Mouse (Mus musculus) neural tube, embryonic 14.5 days (tissue): ENCODE results near the gene Slc25a34. TPM values are rescaled to one million over a fixed set of nuclear protein-coding genes. Genes with fewer than 3 reads are reported as not detected.

Experiments used
- ATAC-seq: fragments of 200-750 bp; cut with Nextera tagmentation; 2 replicates; pipeline ENCODE4 v1.8.0; 2017; ENCODE audit warnings: low read depth, mild to moderate bottlenecking, moderate TSS enrichment, moderate library complexity
- H3K27ac ChIP-seq: fragments of 300-500 bp; sonication (generic); 2 replicates; pipeline ENCODE4 v1.5.1; 2014; ENCODE audit warnings: low read depth, mild to moderate bottlenecking, control low read depth, low read length, moderate library complexity, mixed read lengths
- H3K27me3 ChIP-seq: fragments of 300-500 bp; sonication (generic); 2 replicates; pipeline ENCODE4 v1.6.1; 2014; ENCODE audit warnings: low read length; ENCODE audit not compliant: control insufficient read depth, insufficient read depth
- H3K36me3 ChIP-seq: fragments of 300-500 bp; sonication (generic); 2 replicates; pipeline ENCODE4 v1.6.1; 2014; ENCODE audit warnings: low read length, mixed read lengths; ENCODE audit not compliant: control insufficient read depth, insufficient read depth
- H3K4me1 ChIP-seq: fragments of 300-500 bp; sonication (generic); 2 replicates; pipeline ENCODE4 v1.6.1; 2014; ENCODE audit warnings: low read length; ENCODE audit not compliant: control insufficient read depth, insufficient read depth
- H3K4me2 ChIP-seq: fragments of 300-500 bp; sonication (generic); 2 replicates; pipeline ENCODE4 v1.6.1; 2014; ENCODE audit warnings: mild to moderate bottlenecking, low read depth, low read length, control low read depth
- H3K4me3 ChIP-seq: fragments of 300-500 bp; sonication (generic); 2 replicates; pipeline ENCODE4 v1.5.1; 2014; ENCODE audit warnings: low read depth, low read length, control low read depth, mixed read lengths
- H3K9ac ChIP-seq: fragments of 300-500 bp; sonication (generic); replicated peaks from 2 replicates; pipeline ENCODE4 v1.6.1; 2014; ENCODE audit warnings: low read depth, mild to moderate bottlenecking, control low read depth, low read length, mixed read lengths
- H3K9me3 ChIP-seq: fragments of 300-500 bp; sonication (generic); 2 replicates; pipeline ENCODE4 v1.6.1; 2016; ENCODE audit warnings: low read length; ENCODE audit not compliant: control insufficient read depth
- WGBS: fragments of 180-500 bp; shearing (Covaris S2); extraction: QIAGEN DNeasy Blood & Tissue Kit; methylation state at CpG from one replicate; pipeline ENCODE4 v1.1.7; 2014; 5-methylcytosine and 5-hydroxymethylcytosine counted together
- polyA plus RNA-seq: library from polyadenylated mRNA; unstranded; fragments of >200 nt; fragmentation: Nextera tagmentation; extraction: Ambion mirVana; gene quantifications from 2 replicates; pipeline ENCODE4 v1.2.1, GENCODE M21; 2014

The Slc25a34 gene
- polyA plus RNA-seq, 1 experiment from 2014 or later = not detected

DNA sequence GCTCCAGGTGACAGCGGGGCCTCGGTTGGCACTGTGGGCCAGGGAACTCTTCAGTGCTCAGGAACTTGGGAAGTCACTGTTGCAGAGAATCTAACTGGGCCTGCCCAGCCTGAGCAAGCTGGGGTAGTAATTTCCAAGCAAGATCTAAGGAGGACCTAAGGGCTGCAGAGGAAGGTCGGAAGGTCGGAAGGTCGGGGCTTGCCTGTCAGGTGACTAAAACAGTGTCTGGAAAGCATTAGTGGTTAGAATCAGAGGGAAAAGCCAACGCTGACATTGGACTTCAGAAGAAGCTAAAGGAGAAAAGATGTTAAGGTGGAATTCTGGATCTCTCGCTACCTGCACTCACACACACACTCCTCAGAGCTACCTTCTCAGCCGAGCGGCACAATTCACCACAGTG lies 12.4 kb upstream of the Slc25a34 start:
- H3K27ac ChIP-seq = no peak overlapping the region
- peaks cover 40% of the 10 kb centered on the region for H3K36me3 ChIP-seq
- H3K27me3 ChIP-seq = no peaks in the 10 kb centered on the region
- WGBS = 91% methylated on average over 9 of the region's 9 CpGs
- H3K4me2 ChIP-seq = no peak overlapping the region
- no peak overlapping the region for H3K9ac ChIP-seq
- no peak overlapping the region for H3K4me3 ChIP-seq
- no peaks in the 10 kb centered on the region for H3K9me3 ChIP-seq
- no peaks in the 10 kb centered on the region for H3K4me1 ChIP-seq
- no peak for ATAC-seq

DNA sequence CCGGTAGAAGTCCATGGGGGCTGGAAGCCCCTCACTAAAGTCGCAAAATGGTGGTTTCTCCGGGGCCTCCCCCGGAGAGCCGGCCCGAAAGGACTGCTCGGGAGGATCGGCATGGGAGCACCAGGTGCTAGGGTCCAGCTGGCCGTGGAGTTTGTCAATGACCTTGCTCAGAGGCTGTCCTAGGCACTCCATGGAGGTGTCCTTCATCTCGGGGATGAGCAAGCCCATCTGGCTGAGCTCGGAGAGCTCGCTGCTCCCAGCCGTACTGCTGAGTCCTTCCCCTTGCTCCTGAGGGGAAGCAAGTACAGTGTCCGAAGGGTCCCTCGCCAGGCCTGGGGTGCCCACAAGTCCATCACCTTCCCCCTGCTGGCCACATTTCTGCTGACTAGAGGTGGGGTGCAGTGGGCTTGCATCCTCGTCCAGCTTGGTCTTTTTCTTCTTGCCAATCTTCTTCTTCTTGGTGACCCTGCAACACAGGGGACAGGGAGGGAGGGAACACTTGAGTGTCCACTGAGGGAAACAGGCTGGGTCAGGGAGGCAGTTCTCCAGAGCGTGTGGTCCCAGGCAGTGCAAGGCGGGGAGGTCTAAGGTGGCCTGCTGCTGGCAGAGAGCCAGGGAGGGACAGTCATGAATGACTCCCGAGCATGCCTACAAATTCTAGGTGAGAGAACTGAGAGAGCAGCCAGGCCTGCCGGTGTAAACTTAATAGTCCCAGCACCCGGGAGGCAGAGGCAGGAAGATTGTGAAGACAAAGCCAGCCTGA lies 8.7 kb upstream of the Slc25a34 start:
- no peak for ATAC-seq
- Histone ChIP-seq H3K4me1 (no peaks in the 10 kb centered on the region), H3K4me2 (no peak overlapping the region), H3K27me3 (no peaks in the 10 kb centered on the region), H3K4me3 (no peak overlapping the region), H3K36me3 (peaks cover 69% of the 10 kb centered on the region), H3K9ac (no peak overlapping the region), H3K27ac (no peak overlapping the region), H3K9me3 (no peaks in the 10 kb centered on the region)
- WGBS = 91% methylated on average over 21 of the region's 21 CpGs

DNA sequence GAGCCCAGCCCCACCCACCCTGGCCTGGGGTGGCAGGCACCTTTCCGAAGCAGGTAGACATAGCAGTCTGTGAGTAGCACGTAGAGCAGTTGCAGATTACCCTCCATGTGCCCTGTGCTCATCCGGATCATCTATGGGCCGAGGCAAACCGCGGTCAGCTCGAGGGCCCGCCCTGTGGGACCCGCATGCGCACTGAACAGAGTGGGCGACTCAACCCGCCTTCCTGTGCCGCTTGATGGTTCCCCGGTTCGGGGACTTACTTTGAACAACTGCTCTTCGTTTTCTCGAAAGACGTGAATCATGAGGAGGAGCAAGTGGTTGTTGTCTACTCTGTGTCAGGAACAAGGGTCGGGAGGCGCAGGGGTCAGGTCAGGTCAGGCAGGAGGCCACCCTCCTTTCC lies 7.6 kb upstream of the Slc25a34 start:
- Histone ChIP-seq H3K27ac (no peak overlapping the region), H3K4me2 (no peak overlapping the region), H3K27me3 (no peaks in the 10 kb centered on the region), H3K9ac (no peak overlapping the region), H3K4me1 (no peaks in the 10 kb centered on the region), H3K36me3 (peaks cover 64% of the 10 kb centered on the region), H3K4me3 (no peak overlapping the region), H3K9me3 (no peaks in the 10 kb centered on the region)
- no peak for ATAC-seq
- 97% methylated on average over 20 of the region's 20 CpGs for WGBS

DNA sequence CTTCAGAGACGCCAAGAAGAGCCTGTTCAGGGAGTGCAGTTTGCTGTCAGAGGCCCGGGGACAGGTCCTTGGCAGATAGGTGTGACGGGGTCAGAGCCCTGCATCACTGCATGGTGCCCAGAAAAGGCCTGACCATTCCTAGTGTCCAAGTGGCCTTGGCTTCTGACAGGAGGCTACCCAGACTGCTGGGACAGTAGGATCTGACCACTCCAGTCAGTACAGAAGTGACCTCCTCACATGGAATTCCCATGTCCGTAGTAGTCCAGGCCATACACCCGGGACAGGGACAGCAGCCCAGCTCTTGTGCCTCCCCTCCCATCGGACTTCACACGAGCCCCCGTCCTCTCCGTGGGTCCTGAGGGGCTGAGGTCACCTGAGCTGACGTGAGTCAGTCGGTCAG lies 6.4 kb upstream of the Slc25a34 start:
- ATAC-seq = no peak
- Histone ChIP-seq H3K9me3 (no peaks in the 10 kb centered on the region), H3K9ac (no peak overlapping the region), H3K4me2 (no peak overlapping the region), H3K27me3 (no peaks in the 10 kb centered on the region), H3K4me3 (no peak overlapping the region), H3K4me1 (no peaks in the 10 kb centered on the region), H3K27ac (no peak overlapping the region), H3K36me3 (peaks cover 66% of the 10 kb centered on the region)
- 97% methylated on average over 11 of the region's 11 CpGs for WGBS

DNA sequence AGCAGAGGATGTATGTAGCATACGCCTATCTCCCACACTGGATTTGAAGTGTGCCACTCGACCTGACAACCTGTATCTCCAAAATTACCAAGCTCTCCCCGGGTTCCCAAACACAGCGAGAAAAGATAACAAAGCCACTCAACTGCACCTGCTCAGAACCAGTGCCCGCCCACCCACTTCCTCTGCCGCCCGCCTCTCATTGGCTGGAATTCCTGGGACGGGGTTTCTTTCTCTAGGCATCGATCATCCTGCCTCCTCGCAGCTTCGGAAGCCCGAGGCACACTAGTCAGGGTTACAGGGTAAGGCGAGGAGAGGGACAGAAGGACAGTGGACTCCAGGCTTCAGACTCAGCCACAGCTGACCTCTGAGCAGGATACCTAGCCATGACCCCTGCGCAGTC lies 5.0 kb upstream of the Slc25a34 start:
- no peak for ATAC-seq
- no peak overlapping the region for H3K9ac ChIP-seq
- no peak overlapping the region for H3K4me3 ChIP-seq
- no peaks in the 10 kb centered on the region for H3K4me1 ChIP-seq
- 80% methylated on average over 14 of the region's 14 CpGs for WGBS
- peaks cover 59% of the 10 kb centered on the region for H3K36me3 ChIP-seq
- no peaks in the 10 kb centered on the region for H3K27me3 ChIP-seq
- H3K9me3 ChIP-seq = no peaks in the 10 kb centered on the region
- H3K27ac ChIP-seq = no peak overlapping the region
- no peak overlapping the region for H3K4me2 ChIP-seq

DNA sequence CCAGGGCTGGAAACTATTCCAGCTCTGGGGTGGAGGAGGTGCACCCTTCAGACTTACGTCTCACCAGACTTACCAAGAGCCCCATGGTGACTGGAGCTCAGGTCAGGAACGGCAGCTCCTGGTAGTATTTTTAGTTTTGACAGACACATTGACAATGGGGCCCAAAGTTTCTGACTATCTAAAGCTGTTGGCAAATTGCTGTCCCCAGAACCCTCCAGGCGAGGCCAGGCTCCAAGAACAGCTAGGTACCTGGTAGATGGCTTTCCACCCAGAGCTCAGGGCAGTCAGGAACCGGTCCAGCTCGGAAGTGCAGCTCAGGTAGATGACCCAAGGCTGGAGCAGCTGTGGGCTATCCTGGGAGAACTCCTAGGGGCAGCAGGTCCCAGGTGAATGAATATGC lies 3.9 kb upstream of the Slc25a34 start:
- peaks cover 56% of the 10 kb centered on the region for H3K36me3 ChIP-seq
- WGBS = 92% methylated on average over 5 of the region's 5 CpGs
- H3K4me1 ChIP-seq = no peaks in the 10 kb centered on the region
- H3K9me3 ChIP-seq = no peaks in the 10 kb centered on the region
- no peak overlapping the region for H3K4me3 ChIP-seq
- no peak overlapping the region for H3K27ac ChIP-seq
- H3K4me2 ChIP-seq = no peak overlapping the region
- H3K27me3 ChIP-seq = no peaks in the 10 kb centered on the region
- ATAC-seq = no peak
- H3K9ac ChIP-seq = no peak overlapping the region

DNA sequence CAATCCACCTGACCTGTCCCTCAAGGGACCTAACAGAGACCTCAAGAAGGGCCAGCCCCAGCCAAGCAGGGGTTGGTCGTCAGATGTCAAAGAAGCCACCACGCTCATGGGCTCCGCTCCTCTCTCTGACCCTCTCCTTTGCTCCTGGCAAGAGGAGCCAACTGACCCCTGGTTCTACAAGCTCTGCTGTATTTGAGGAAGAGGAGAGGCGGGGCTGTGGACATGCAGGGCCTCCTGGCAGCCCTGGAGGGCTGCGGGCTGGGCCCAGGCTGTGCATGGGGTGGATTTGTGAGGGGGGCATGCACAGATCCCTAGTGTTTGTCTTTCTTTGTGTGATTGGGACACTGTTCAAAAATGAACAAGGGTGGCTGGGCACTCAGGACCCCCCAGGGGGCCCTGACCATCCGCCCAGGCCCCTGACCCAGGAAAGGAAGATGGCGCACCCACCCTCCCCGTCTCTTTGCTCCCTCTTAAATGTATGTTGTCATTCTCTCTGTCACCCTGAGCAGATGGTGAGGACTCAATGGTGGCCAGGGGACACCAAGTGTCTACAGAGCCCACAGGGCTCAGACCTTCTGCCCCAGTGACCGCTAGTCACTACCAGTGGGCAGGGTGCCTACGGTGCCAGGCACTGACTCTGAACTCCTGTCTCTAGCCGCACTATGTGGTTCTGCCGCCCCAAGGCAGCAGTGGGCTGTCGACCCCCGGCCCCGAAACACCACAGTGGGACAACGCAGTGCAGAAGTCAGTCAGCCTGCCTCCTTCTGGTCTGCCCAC lies 2.3 kb upstream of the Slc25a34 start:
- no peaks in the 10 kb centered on the region for H3K4me1 ChIP-seq
- no peak overlapping the region for H3K4me3 ChIP-seq
- WGBS = 94% methylated on average over 16 of the region's 16 CpGs
- no peak overlapping the region for H3K9ac ChIP-seq
- H3K36me3 ChIP-seq = peaks cover 41% of the 10 kb centered on the region
- no peaks in the 10 kb centered on the region for H3K9me3 ChIP-seq
- no peak for ATAC-seq
- H3K27ac ChIP-seq = no peak overlapping the region
- H3K27me3 ChIP-seq = no peaks in the 10 kb centered on the region
- H3K4me2 ChIP-seq = no peak overlapping the region

DNA sequence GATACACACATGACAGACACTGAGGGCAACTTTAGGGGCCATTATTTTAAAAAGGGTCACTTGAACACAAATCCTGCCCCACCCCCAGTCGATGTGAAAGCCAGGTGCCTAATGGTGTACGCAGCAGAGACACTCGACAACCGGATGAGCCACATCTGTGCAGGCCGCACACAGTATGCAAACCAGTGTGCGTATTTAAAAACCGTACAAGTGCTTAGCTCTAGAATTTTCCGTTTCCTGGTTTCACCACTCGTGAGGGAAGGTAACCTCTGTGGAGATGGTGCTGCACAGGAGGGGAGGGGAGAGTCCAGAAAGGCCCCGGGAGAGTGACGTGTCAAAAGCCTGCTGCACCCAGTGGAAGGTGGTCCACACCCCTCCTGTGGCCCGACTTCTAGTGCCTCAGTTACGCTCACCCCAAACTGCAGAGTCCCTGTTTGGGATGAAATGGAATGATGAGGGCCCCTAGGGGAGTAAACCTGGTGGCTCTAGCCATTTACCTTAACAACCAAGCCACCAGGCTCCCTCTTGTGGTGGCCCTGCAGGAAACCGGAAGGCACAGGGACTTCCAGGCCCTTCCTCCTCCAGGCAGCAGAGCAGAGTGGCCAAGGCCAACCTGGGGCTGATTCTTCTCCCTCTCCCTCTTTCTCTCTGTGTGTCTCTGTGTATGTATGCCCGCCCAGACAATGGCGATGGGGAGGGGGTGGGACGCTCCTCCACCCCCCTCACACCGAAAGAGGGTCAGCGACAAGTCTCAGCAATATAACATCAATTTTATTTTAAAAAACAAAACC lies 1.6 kb upstream of the Slc25a34 start:
- H3K4me1 ChIP-seq = no peaks in the 10 kb centered on the region
- no peaks in the 10 kb centered on the region for H3K9me3 ChIP-seq
- WGBS = 80% methylated on average over 19 of the region's 19 CpGs
- H3K27ac ChIP-seq = no peak overlapping the region
- no peak overlapping the region for H3K9ac ChIP-seq
- no peak for ATAC-seq
- H3K36me3 ChIP-seq = peaks cover 36% of the 10 kb centered on the region
- H3K4me3 ChIP-seq = no peak overlapping the region
- no peak overlapping the region for H3K4me2 ChIP-seq
- no peaks in the 10 kb centered on the region for H3K27me3 ChIP-seq

DNA sequence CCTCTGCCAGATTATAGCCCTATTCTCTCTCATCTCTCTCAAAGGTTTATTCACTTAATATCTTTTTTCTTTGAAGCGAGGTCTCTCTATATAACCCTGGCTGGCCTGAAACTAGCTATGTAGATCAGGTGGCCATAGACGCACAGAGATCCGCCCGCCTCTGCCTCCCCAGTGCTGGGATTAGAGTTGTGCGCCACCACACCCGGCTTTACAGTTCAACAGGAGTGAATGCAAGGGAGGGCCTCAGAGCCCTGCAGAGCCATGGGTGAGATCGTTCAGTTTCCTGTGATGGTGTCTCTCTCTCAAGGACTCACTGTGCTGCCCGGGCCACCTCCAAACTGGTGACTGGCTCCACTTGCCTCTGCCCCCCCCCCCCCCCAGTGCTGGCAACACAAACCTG lies 513 bp upstream of the Slc25a34 start:
- 98% methylated on average over 8 of the region's 8 CpGs for WGBS
- Histone ChIP-seq H3K4me1 (no peaks in the 10 kb centered on the region), H3K9ac (no peak overlapping the region), H3K9me3 (no peaks in the 10 kb centered on the region), H3K27ac (no peak overlapping the region), H3K36me3 (peaks cover 26% of the 10 kb centered on the region), H3K4me2 (no peak overlapping the region), H3K27me3 (no peaks in the 10 kb centered on the region), H3K4me3 (no peak overlapping the region)
- ATAC-seq = no peak
